In genomic region chr5:115480101-115480500, GRCm38 (mm10) we compare ENCODE assay signal across 9 mouse cellular contexts. TPM values are rescaled to one million over a fixed set of nuclear protein-coding genes. Genes with fewer than 3 reads are reported as not detected.
DNase-seq lines count a peak whose midpoint lies in the region; ATAC-seq and TF ChIP-seq lines count a peak whose summit lies in the region.
"Had no signal": no experiment of that assay in that cellular context is flagged by ENCODE, and none has a peak within 500 bp of the region (broad histone marks: within the 10 kb centered on the region; RNA-seq: fewer than 3 reads in every experiment).

No protein-coding gene starts in this region.

- no peaks in the 10 kb centered on the region for H3K9me3 ChIP-seq in liver, embryonic 14.5 days (ENCODE audit: control insufficient read depth, low read length)
- no peaks in the 10 kb centered on the region for H3K9me3 ChIP-seq in stomach, embryonic 15.5 days

- H3K9ac ChIP-seq in liver, embryonic 14.5 days (replicated peaks) = 0 out of 2 replicates have a peak overlapping the region, but pooled peaks have one; percentile 9
- no peak overlapping the region for H3K9ac ChIP-seq in stomach, embryonic 15.5 days

- peak overlapping the region; percentile 50 for H3K4me2 ChIP-seq in liver, embryonic 14.5 days (ENCODE audit: low read depth)
- H3K4me2 ChIP-seq in stomach, embryonic 15.5 days = peak overlapping the region; percentile 46

- no peak for ATAC-seq in liver, embryonic 14.5 days (ENCODE audit: insufficient read depth)
- ATAC-seq in stomach, embryonic 15.5 days (ENCODE audit: insufficient read depth, low FRiP score, low read depth) = no peak
- no peak for ATAC-seq in granulocyte monocyte progenitor cell, adult 5-6 weeks (replicated peaks; ENCODE audit: poor library complexity, severe bottlenecking)

- peak; percentile 40 for DNase-seq in adrenal gland, postnatal 14 days
- DNase-seq in adrenal gland, postnatal 25 days = no peak
- peak; percentile 30 for DNase-seq in spleen, adult 12 weeks (ENCODE audit: low spot score)
- DNase-seq in spleen, postnatal 14 days (ENCODE audit: low spot score in 2 of 2) = no peak
- no peak for DNase-seq in liver, embryonic 14.5 days (ENCODE audit: low read depth in 3 of 3, low spot score in 3 of 3)
- no peak for DNase-seq in retina, embryonic 14.5 days (ENCODE audit: low spot score)

- peak overlapping the region; percentile 3 to 25; a peak in 2 of 4 replicates for H3K4me3 ChIP-seq in liver, embryonic 14.5 days (ENCODE audit: insufficient read depth in 1 of 2, low read depth in 2 of 2, low read length in 2 of 2)
- H3K4me3 ChIP-seq in stomach, embryonic 15.5 days (replicated peaks) = peak overlapping the region; percentile 17

- TF ChIP-seq EP300 in liver, embryonic 14.5 days (IDR thresholded peaks at IDR 0.05; ENCODE audit: low read depth) = no peak

- H3K27me3 ChIP-seq in liver, embryonic 14.5 days (ENCODE audit: control insufficient read depth, insufficient read depth, low read length) = no peaks in the 10 kb centered on the region
- no peaks in the 10 kb centered on the region for H3K27me3 ChIP-seq in stomach, embryonic 15.5 days (replicated peaks)

- H3K36me3 ChIP-seq in liver, embryonic 14.5 days (replicated peaks; ENCODE audit: control insufficient read depth, insufficient read depth, low read depth) = no peaks in the 10 kb centered on the region
- 0 out of 2 replicates have a peak, but pooled peaks cover 6% of the 10 kb centered on the region for H3K36me3 ChIP-seq in stomach, embryonic 15.5 days

- WGBS in liver, embryonic 14.5 days (ENCODE audit: insufficient replicate concordance) = 36% methylated on average over 27 of the region's 27 CpGs
- 30% methylated on average over 27 of the region's 27 CpGs for WGBS in stomach, embryonic 15.5 days

- no peak overlapping the region for H3K27ac ChIP-seq in liver, embryonic 14.5 days
- no peak overlapping the region for H3K27ac ChIP-seq in stomach, embryonic 15.5 days
- H3K27ac ChIP-seq: macrophage had no signal

- H3K4me1 ChIP-seq in liver, embryonic 14.5 days (replicated peaks; ENCODE audit: control insufficient read depth in 2 of 2, insufficient read depth in 2 of 2, low read length in 1 of 2) = peaks cover 0 to 9% of the 10 kb centered on the region in 2 experiments; a peak in 2 of 4 replicates
- H3K4me1 ChIP-seq in stomach, embryonic 15.5 days = peaks cover 16% of the 10 kb centered on the region; the same call in 1 of the 2 replicates

- TF ChIP-seq CTCF in liver, embryonic 14.5 days (IDR thresholded peaks at IDR 0.05; ENCODE audit: low read depth) = no peak

RNA-seq across cellular contexts. Expression of gene Sirt4, which starts 4.4 kb away (rescaled TPM):
- 18.1 and 23.5 TPM in 2 replicates for total RNA-seq in adrenal gland, postnatal 14 days (2021)
- 25.2 and 38.3 TPM in 2 replicates for total RNA-seq in adrenal gland, postnatal 25 days (2021)
- 8.4 and 9.4 TPM in 2 replicates for polyA plus RNA-seq in liver, embryonic 14.5 days (2012; rRNA removed)
- 2.8 and 3.9 TPM in 2 replicates for polyA plus RNA-seq in liver, embryonic 14.5 days (2014; fragmentation: Nextera tagmentation; extraction: Ambion mirVana)
- polyA plus RNA-seq in stomach, embryonic 15.5 days (2015; fragmentation: Nextera tagmentation; extraction: Ambion mirVana) = 21.7 and 26.6 TPM in 2 replicates
- 9.2 and 23.1 TPM in 2 replicates for total RNA-seq in granulocyte monocyte progenitor cell, adult 5-6 weeks (2014; fragmentation: Nextera tagmentation)
- 2.9 and 7.1 TPM in 2 replicates for total RNA-seq in granulocyte monocyte progenitor cell, adult 5-6 weeks (2017)

RNA-seq across cellular contexts. Expression of gene Pla2g1b, which starts 14.0 kb away (rescaled TPM):
- not detected in 2 replicates for total RNA-seq in adrenal gland, postnatal 14 days (2021)
- not detected in 2 replicates for total RNA-seq in adrenal gland, postnatal 25 days (2021)
- not detected in 2 replicates for polyA plus RNA-seq in liver, embryonic 14.5 days (2012; rRNA removed)
- polyA plus RNA-seq in liver, embryonic 14.5 days (2014; fragmentation: Nextera tagmentation; extraction: Ambion mirVana) = not detected in 2 replicates
- 12.0 and 15.4 TPM in 2 replicates for polyA plus RNA-seq in stomach, embryonic 15.5 days (2015; fragmentation: Nextera tagmentation; extraction: Ambion mirVana)
- not detected in 2 replicates for total RNA-seq in granulocyte monocyte progenitor cell, adult 5-6 weeks (2014; fragmentation: Nextera tagmentation)
- total RNA-seq in granulocyte monocyte progenitor cell, adult 5-6 weeks (2017) = not detected in 2 replicates
- polyA plus RNA-seq: macrophage had no signal

RNA-seq across cellular contexts. Expression of gene Pxn, which starts 26.4 kb away (rescaled TPM):
- 48.9 and 54.8 TPM in 2 replicates for total RNA-seq in adrenal gland, postnatal 14 days (2021)
- 38.4 and 45.8 TPM in 2 replicates for total RNA-seq in adrenal gland, postnatal 25 days (2021)
- 12.9 and 13.7 TPM in 2 replicates for polyA plus RNA-seq in liver, embryonic 14.5 days (2012; rRNA removed)
- 4.8 and 5.6 TPM in 2 replicates for polyA plus RNA-seq in liver, embryonic 14.5 days (2014; fragmentation: Nextera tagmentation; extraction: Ambion mirVana)
- 37.0 and 43.0 TPM in 2 replicates for polyA plus RNA-seq in stomach, embryonic 15.5 days (2015; fragmentation: Nextera tagmentation; extraction: Ambion mirVana)
- 56.2 and 57.1 TPM in 2 replicates for total RNA-seq in granulocyte monocyte progenitor cell, adult 5-6 weeks (2014; fragmentation: Nextera tagmentation)
- total RNA-seq in granulocyte monocyte progenitor cell, adult 5-6 weeks (2017) = 110 and 111 TPM in 2 replicates

RNA-seq across cellular contexts. Expression of gene Msi1, which starts 50.7 kb away (rescaled TPM):
- total RNA-seq in adrenal gland, postnatal 14 days (2021) = 15.2 and 15.8 TPM in 2 replicates
- total RNA-seq in adrenal gland, postnatal 25 days (2021) = 15.3 and 20.8 TPM in 2 replicates
- polyA plus RNA-seq in liver, embryonic 14.5 days (2012; rRNA removed) = 0.95 and 1.2 TPM in 2 replicates
- polyA plus RNA-seq in liver, embryonic 14.5 days (2014; fragmentation: Nextera tagmentation; extraction: Ambion mirVana) = 0.37 and 0.59 TPM in 2 replicates
- polyA plus RNA-seq in stomach, embryonic 15.5 days (2015; fragmentation: Nextera tagmentation; extraction: Ambion mirVana) = 8.0 and 8.3 TPM in 2 replicates
- total RNA-seq in granulocyte monocyte progenitor cell, adult 5-6 weeks (2014; fragmentation: Nextera tagmentation) = not detected in 2 replicates
- not detected in 2 replicates for total RNA-seq in granulocyte monocyte progenitor cell, adult 5-6 weeks (2017)
- polyA plus RNA-seq: macrophage had no signal

Comparison
In these comparisons a context has a peak if more than half of its experiments do, and no peak if none do; other contexts are left out.
1. DNase-seq: peak in adrenal gland, postnatal 14 days (single experiment) and spleen, adult 12 weeks (single experiment); none in adrenal gland, postnatal 25 days (single experiment), spleen, postnatal 14 days (0 of 2), liver, embryonic 14.5 days (0 of 3) and retina, embryonic 14.5 days (single experiment).